Mouse (Mus musculus) thymus, postnatal 10 days (tissue): ENCODE results near the gene A830018L16Rik.
"Not testable (repeated sequence)": the region's sequence is repeated elsewhere in the genome, so short reads cannot be mapped to it uniquely, and the experiment has no call there.

ENCODE experiments used
- DNase-seq, 2 experiments: peaks; one replicate each; pipeline ENCODE4 v3.0.0; 2021; ENCODE audit warnings: low spot score in 2 of 2

The A830018L16Rik gene

DNA sequence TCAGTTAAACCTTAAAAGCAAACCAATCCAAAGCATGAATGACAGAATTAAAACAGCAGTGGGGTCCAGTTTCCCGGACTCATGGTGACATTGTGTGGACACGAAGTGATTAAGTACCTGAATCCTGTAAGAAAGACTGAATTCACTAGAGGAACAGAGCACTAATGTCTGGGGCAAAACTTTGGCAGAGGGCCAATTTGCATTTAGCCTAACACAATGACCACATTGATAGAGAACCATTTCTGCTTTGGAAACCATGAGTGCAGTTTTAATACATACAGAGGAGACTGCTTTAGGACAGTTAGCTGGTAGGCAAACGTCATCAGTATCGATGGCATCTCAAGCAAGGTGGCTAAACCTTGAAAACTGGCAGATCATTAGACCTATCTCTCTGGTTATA is 586.7 kb downstream of the A830018L16Rik start:
- no peak for DNase-seq

- DNase-seq = no peak
Observed at GRCm38 (mm10) chr1:12008789-12009550, 595.1 kb downstream of the A830018L16Rik start.

GRCm38 (mm10) chr1:12009551-12009846 is 595.6 kb downstream of the A830018L16Rik start:
- DNase-seq = no peak

DNA sequence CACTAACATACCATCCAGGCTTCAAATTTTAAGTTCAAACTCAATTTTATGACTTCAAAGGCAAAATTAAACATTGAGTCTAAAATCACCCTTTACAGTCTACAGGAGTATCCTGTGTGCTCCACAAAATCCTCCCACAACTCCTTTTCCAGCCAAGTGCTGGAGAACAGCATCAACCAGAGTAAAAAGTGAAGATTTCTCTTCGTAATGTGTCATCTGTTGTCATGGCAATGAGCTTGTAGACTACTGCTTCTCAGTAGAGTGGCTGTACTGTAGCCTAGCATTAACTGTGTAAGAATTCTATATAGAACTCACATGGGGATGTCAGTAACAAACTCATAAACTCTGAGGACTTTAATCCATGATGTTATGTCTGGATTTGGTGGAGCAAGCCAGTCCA is 596.7 kb downstream of the A830018L16Rik start:
- DNase-seq = no peak

- DNase-seq = not testable (repeated sequence)
Observed at GRCm38 (mm10) chr1:12020646-12021045, 606.7 kb downstream of the A830018L16Rik start.
